Mouse (Mus musculus) neural tube, embryonic 15.5 days (tissue): ENCODE measurements at regions not wholly inside any gene's neighbourhood (a gene's known extent, or its start where the extent isn't known, plus 50 kb on each side); places are given as distances from the start of the nearest gene placed in this dataset.

Experiments
- ATAC-seq: fragments of 200-750 bp; cut with Nextera tagmentation; 2 replicates; pipeline ENCODE4 v1.8.0; 2017; ENCODE audit warnings: mild to moderate bottlenecking, moderate TSS enrichment, moderate library complexity; ENCODE audit not compliant: low FRiP score
- H3K27ac ChIP-seq: fragments of 300-500 bp; sonication (generic); replicated peaks from 2 replicates; pipeline ENCODE4 v1.5.1; 2015; ENCODE audit warnings: mild to moderate bottlenecking, inconsistent platforms
- H3K27me3 ChIP-seq: fragments of 300-500 bp; sonication (generic); replicated peaks from 2 replicates; pipeline ENCODE4 v1.6.1; 2015; ENCODE audit warnings: inconsistent platforms
- H3K36me3 ChIP-seq: fragments of 300-500 bp; sonication (generic); 2 replicates; pipeline ENCODE4 v1.6.1; 2015; ENCODE audit warnings: inconsistent platforms
- H3K4me1 ChIP-seq: fragments of 300-500 bp; sonication (generic); 2 replicates; pipeline ENCODE4 v1.6.1; 2015; ENCODE audit warnings: inconsistent platforms
- H3K4me2 ChIP-seq: fragments of 300-500 bp; sonication (generic); 2 replicates; pipeline ENCODE4 v1.6.1; 2015; ENCODE audit warnings: inconsistent platforms, mild to moderate bottlenecking, moderate library complexity
- H3K4me3 ChIP-seq: fragments of 300-500 bp; sonication (generic); replicated peaks from 2 replicates; pipeline ENCODE4 v1.5.1; 2015; ENCODE audit warnings: mild to moderate bottlenecking, inconsistent platforms
- H3K9ac ChIP-seq: fragments of 300-500 bp; sonication (generic); replicated peaks from 2 replicates; pipeline ENCODE4 v1.6.1; 2015; ENCODE audit warnings: mild to moderate bottlenecking, inconsistent platforms
- H3K9me3 ChIP-seq: fragments of 300-500 bp; sonication (generic); replicated peaks from 2 replicates; pipeline ENCODE4 v1.6.1; 2016; ENCODE audit warnings: inconsistent platforms
- WGBS: fragments of 180-500 bp; shearing (Covaris S2); methylation state at CpG from one replicate; pipeline ENCODE4 v1.1.7; 2015; ENCODE audit warnings: mixed read lengths; 5-methylcytosine and 5-hydroxymethylcytosine counted together

DNA sequence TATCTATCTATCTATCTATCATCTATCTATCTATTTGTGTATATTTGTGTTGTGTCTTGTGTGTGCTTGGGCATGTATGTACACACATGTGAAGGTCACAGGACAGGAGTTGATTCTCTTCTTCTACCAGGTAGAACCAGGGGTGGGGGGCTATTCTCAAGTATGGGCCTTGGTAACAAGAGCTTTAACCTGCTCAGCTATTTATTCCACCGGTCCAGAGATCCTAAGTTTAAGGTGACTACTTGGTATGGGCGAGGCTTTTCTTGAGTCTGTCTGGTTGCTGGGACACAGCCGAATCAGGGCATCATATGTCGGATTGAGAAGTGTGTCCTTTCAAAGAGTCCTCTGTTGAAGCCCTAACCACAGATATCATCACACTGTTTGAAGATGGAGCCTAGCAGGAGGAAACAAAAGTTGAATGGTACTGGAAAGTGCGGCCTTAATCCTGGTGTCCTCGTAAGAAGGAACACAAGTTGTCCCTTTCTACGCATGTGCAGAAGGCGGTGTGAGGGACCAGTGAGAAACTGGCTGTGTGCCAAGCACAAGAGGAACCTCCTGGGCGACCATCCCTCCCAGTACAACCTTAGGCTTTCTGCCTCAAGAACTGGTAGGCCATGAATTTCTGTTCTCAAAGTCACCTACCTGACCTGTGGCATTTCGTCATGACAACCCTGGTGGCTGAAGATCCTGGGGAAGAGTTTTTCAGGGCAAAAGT is 80.0 kb upstream of the Cpsf6 start:
- Histone ChIP-seq H3K27me3 (no peaks in the 10 kb centered on the region), H3K36me3 (no peaks in the 10 kb centered on the region), H3K4me3 (no peak overlapping the region), H3K4me2 (no peak overlapping the region), H3K9me3 (no peaks in the 10 kb centered on the region), H3K9ac (no peak overlapping the region), H3K4me1 (peaks cover 6% of the 10 kb centered on the region; the same call in 1 of the 2 replicates), H3K27ac (no peak overlapping the region)
- WGBS: 92% methylated on average over 10 of the region's 10 CpGs
- ATAC-seq: no peak

DNA sequence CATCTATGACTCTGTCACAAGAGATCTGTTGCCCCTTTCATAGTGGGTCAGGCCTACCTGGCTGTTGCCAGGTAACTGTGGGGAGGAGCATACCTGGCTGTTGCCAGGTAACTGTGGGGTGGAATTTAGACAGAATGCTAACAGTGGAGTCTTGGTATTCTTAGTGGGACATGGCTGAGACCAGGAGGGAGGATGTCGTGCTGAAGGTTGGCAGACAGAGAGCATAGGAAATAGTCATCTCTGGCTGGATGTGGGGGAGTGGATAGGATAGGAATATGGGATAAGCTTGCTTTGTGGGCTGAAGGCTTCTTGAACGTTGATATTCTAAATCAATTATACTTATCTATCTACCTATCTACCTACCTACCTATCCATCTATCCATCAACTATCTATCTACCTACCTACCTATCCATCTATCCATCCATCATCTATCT is 79.2 kb upstream of the Cpsf6 start:
- no peaks in the 10 kb centered on the region for H3K9me3 ChIP-seq
- no peaks in the 10 kb centered on the region for H3K36me3 ChIP-seq
- H3K27me3 ChIP-seq: no peaks in the 10 kb centered on the region
- no peak overlapping the region for H3K4me3 ChIP-seq
- no peak overlapping the region for H3K9ac ChIP-seq
- no peak overlapping the region for H3K4me2 ChIP-seq
- no peak for ATAC-seq
- H3K27ac ChIP-seq: no peak overlapping the region
- peaks cover 6% of the 10 kb centered on the region; the same call in 1 of the 2 replicates for H3K4me1 ChIP-seq
- WGBS: 95% methylated on average over 2 of the region's 2 CpGs

DNA sequence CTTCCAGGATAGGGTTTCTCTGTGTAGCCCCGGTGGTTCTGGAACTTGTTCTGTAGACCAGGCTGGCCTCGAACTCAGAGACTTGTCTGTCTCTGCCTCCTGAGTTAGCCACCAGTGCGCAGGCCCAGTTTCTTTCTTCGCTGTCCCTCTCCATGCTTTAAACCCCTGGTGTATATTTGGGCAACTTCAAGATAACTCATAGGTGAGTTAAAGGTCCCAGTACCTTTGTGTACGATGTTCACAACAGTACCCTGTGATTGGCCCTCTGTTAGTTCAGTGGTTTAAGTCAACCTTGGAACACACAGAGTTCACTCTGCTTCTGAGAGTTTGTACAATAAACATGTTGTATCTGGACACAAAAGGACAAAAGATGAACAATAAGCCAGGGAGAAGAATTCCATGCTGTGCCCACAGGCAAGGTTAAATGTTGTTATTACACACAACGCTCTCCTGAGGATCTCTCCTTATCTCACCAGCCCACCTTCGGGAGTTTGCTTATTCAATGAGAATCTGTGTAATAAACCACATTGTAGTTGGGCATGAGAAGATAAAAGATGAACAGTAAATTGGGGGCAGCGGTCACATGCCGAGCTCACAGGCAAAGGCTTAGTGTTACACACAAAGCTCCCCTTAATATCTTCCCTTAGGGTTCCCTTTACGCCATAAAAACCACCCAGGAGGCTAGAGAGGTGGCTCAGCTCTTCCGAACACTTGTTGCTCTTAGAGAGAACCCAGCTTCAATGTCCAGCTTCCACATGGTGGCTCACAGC is 78.6 kb upstream of the Cpsf6 start:
- Histone ChIP-seq H3K4me3 (no peak overlapping the region), H3K4me1 (peaks cover 6% of the 10 kb centered on the region; the same call in 1 of the 2 replicates), H3K9me3 (no peaks in the 10 kb centered on the region), H3K9ac (no peak overlapping the region), H3K4me2 (no peak overlapping the region), H3K27ac (no peak overlapping the region), H3K36me3 (no peaks in the 10 kb centered on the region), H3K27me3 (no peaks in the 10 kb centered on the region)
- 84% methylated on average over 11 of the region's 11 CpGs for WGBS
- no peak for ATAC-seq

DNA sequence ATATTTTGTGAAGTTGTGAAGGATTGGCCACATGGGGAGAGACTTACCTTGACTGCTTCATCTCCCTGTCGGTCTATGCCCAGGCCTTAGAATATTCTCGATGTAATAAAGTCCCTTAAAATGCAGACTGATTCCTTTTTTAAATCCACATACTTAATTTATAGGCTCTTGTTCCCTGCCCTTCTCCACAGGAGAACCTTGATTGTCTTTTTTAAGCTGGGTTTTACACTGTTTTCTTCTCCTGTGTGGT is 77.8 kb upstream of the Cpsf6 start:
- 40% methylated on average over 2 of the region's 2 CpGs for WGBS
- H3K4me1 ChIP-seq: peaks cover 6% of the 10 kb centered on the region; the same call in 1 of the 2 replicates
- H3K27me3 ChIP-seq: no peaks in the 10 kb centered on the region
- no peaks in the 10 kb centered on the region for H3K36me3 ChIP-seq
- H3K9ac ChIP-seq: no peak overlapping the region
- no peak overlapping the region for H3K4me2 ChIP-seq
- no peak for ATAC-seq
- H3K4me3 ChIP-seq: no peak overlapping the region
- no peaks in the 10 kb centered on the region for H3K9me3 ChIP-seq
- no peak overlapping the region for H3K27ac ChIP-seq

DNA sequence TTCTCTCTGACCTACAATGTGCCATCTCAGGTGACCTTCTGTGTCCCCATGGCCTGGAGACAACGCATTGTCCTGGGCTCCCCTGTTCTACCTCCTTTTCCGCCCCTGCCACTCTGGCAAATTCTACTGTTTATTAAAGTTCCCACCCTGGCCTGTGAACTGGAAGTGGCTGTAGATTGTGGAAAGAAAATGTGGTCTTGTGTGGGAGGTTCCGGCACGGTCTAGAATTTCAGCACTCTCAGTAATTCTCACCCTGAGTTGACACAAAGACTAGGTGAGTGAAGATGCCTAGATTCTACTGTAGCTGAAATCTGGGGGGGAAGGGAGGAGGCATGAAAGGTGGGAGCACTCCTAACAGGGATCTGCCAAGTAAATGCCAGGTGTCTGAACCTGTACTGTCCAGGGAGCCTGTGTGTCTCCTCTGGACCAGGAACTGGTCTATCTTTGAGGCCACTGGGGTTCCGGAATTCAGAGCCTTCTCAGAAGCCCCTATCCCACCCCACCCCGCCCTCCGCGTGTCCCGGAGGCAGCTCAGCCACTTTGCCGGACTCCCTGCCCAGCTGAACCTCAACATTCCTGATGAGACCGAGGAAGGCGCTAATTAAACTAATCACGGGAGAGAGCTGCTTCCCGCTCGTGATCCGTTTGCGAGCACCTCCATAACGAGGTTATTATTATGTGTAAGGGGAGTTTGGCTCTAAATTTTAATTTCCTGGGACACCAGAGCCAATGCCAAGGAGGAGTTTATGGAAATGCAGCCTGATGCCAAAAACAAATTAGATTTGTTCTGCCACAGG is 77.3 kb upstream of the Cpsf6 start:
- Histone ChIP-seq H3K4me2 (no peak overlapping the region), H3K27me3 (no peaks in the 10 kb centered on the region), H3K4me1 (peaks cover 6% of the 10 kb centered on the region; the same call in 1 of the 2 replicates), H3K9me3 (no peaks in the 10 kb centered on the region), H3K9ac (no peak overlapping the region), H3K36me3 (no peaks in the 10 kb centered on the region), H3K4me3 (no peak overlapping the region), H3K27ac (no peak overlapping the region)
- whole genome bisulfite sequencing: 52% methylated on average over 18 of the region's 18 CpGs
- no peak for ATAC-seq

DNA sequence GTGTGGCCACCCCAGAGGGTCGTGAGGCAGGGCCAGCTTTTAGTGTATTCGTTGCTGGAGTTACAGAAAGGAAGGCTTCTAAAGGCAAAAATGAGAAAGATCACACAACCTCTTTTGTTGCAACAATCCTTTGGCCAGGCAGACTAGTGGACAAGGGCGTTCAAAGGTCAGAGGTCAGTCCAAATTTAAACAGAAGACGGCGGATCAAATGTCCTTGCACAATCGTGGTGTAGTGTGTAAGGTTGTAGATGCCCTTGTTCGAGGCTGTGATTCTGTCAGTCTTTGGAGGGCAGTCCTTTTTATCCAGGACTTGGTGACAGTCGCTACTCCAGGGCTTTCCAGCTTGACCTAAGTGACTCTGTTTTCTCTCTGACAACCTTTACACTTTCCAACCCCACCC is 76.6 kb upstream of the Cpsf6 start:
- Histone ChIP-seq H3K9ac (no peak overlapping the region), H3K4me2 (no peak overlapping the region), H3K27me3 (no peaks in the 10 kb centered on the region), H3K27ac (no peak overlapping the region), H3K9me3 (no peaks in the 10 kb centered on the region), H3K4me1 (peaks cover 6% of the 10 kb centered on the region; the same call in 1 of the 2 replicates), H3K4me3 (no peak overlapping the region), H3K36me3 (no peaks in the 10 kb centered on the region)
- WGBS: 73% methylated on average over 8 of the region's 8 CpGs
- no peak for ATAC-seq

DNA sequence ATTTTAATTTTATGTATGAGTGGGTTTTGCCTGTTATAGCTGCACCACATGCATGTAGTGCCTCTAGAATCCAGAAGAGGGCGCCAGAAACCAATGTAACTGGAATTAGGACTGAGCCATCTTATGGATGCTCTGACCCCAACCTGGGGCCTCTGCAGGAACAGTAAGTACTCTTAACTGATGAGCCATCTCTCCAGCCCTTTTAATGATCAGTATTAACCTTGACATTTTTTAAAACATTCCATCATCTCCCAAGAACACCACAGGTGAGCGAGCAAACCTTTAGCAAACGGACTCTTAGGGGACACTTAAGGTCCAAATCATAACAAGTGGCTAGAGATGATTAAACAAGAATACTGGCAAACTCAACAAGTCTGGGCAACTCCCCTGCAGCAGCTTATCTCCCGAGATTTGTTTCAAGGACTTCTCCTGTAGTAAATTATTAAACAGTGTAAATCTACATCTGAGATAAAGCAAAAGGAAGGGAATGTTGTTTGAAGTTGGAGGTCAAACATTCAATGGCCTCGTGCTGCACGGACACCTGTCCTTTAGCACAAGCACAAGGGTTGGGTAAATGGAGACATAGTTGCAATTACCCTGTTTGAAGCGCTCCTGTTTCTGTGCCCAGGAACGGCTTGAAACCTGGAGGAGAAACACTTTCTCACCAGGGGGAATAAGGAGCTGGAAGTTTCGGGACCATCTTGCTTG is 75.9 kb upstream of the Cpsf6 start:
- H3K36me3 ChIP-seq: no peaks in the 10 kb centered on the region
- no peak for ATAC-seq
- WGBS: 76% methylated on average over 9 of the region's 9 CpGs

DNA sequence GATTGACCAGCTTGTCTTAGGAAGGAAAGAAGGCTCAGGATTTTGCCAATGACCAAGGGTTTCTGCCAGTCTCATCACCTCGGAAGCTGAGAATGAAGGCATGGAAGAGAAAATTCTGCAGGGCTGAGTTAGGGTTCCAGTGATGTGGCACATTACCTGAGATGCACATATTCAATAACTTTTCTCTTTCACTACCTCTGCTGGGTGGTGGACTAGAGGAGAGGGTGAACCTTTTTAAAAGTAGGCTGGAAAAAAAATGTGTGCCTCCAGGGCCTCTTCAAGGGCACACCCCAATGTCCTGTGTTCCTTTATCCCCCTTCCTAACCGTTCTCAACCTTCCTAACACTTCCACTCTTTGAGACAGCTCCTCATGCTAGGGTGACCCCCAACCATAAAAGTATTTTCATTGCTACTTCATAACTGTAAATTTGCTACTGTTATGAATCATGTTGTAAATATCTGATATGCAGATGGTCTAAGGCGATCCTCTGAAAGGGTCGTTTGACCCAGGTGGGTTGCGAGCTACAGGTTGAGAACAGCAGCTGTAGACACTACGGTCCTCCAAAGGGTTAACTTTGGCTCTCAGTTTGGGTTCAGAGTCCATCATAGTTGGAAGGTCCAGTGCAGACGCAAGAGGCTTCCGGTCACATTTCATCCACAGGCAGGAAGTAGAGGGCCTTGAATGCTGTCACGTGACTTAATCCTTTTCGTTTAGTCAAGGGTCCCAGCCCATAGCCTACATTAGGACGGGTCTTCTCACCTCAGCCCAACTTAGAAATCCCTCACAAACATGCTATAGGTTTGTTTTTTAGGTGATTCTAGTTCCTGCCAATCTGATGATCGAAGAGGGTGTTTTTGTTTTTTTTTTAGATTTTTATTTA is 75.1 kb upstream of the Cpsf6 start:
- Histone ChIP-seq H3K27ac (no peak overlapping the region), H3K9me3 (no peaks in the 10 kb centered on the region), H3K4me2 (no peak overlapping the region), H3K4me1 (peaks cover 6% of the 10 kb centered on the region; the same call in 1 of the 2 replicates), H3K9ac (no peak overlapping the region), H3K27me3 (no peaks in the 10 kb centered on the region), H3K4me3 (no peak overlapping the region), H3K36me3 (no peaks in the 10 kb centered on the region)
- no peak for ATAC-seq
- 69% methylated on average over 12 of the region's 12 CpGs for WGBS

More for the DNA sequence above, 75.9 kb upstream of the Cpsf6 start:
- H3K27me3 ChIP-seq: no peaks in the 10 kb centered on the region
- H3K27ac ChIP-seq: no peak overlapping the region
- H3K4me3 ChIP-seq: no peak overlapping the region
- H3K9ac ChIP-seq: no peak overlapping the region
- peaks cover 6% of the 10 kb centered on the region; the same call in 1 of the 2 replicates for H3K4me1 ChIP-seq
- no peak overlapping the region for H3K4me2 ChIP-seq
- H3K9me3 ChIP-seq: no peaks in the 10 kb centered on the region

DNA sequence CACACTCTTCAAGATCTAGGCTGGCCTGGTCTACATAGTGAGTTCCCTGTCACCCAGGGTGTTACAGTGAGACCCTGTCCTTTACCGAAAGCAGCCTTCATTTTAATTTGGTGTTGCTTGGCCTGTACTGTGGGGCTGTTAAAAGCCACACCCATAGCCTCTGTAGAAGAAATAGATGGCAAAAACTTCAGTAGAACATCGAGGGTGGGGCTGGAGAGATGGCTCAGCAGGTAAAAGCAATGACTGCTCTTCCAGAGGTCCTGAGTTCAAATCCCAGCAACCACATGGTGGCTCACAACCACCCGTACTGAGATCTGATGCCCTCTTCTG is 74.3 kb upstream of the Cpsf6 start:
- no peaks in the 10 kb centered on the region for H3K27me3 ChIP-seq
- H3K27ac ChIP-seq: no peak overlapping the region
- no peaks in the 10 kb centered on the region for H3K36me3 ChIP-seq
- H3K4me2 ChIP-seq: no peak overlapping the region
- H3K9ac ChIP-seq: no peak overlapping the region
- H3K4me3 ChIP-seq: no peak overlapping the region
- no peaks in the 10 kb centered on the region for H3K9me3 ChIP-seq
- WGBS: 91% methylated on average over 3 of the region's 3 CpGs
- H3K4me1 ChIP-seq: peaks cover 6% of the 10 kb centered on the region; the same call in 1 of the 2 replicates
- ATAC-seq: no peak

DNA sequence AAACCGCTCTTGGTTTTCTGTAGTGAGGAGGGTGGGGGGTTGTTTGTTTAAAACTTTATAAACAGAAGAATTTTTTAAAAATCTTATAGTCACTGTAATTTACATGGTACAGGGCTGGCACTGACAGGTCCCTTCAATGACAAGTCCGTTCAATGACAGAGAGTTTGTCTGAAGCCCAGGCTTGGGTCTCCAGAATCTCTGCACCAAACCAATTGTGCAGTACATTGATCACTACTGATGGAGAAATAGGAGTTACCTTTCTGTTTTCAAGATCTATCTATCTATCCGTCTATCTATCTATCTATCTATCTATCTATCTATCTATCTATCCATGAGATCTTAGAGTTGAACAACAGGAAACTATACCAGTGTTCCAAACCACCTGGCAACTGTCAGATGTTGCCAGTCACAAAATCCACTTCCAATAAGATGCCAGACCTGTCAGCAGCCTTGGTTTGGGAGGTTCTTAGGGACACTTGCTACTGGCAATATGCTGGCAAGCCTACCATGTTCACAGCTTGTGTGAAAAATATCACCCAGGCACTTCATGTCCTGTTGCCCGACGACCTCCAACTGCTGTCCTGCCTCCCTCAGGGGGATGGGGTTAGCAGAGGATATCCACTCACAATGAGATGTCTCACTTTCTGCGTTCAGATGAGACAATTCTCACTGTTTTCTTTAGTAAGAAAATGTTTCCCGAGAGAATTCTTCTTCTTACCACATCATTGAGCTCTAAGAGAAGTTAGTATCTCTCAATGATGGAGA is 73.8 kb upstream of the Cpsf6 start:
- no peak for ATAC-seq
- H3K4me2 ChIP-seq: no peak overlapping the region
- 86% methylated on average over 7 of the region's 7 CpGs for whole genome bisulfite sequencing

More for the DNA sequence above, 73.8 kb upstream of the Cpsf6 start:
- H3K27me3 ChIP-seq: no peaks in the 10 kb centered on the region
- no peak overlapping the region for H3K9ac ChIP-seq
- no peaks in the 10 kb centered on the region for H3K36me3 ChIP-seq
- H3K4me1 ChIP-seq: peaks cover 6% of the 10 kb centered on the region; the same call in 1 of the 2 replicates
- no peak overlapping the region for H3K4me3 ChIP-seq
- no peaks in the 10 kb centered on the region for H3K9me3 ChIP-seq
- no peak overlapping the region for H3K27ac ChIP-seq
